ENCODE assay signal across 22 mouse cellular contexts in the genomic region with DNA sequence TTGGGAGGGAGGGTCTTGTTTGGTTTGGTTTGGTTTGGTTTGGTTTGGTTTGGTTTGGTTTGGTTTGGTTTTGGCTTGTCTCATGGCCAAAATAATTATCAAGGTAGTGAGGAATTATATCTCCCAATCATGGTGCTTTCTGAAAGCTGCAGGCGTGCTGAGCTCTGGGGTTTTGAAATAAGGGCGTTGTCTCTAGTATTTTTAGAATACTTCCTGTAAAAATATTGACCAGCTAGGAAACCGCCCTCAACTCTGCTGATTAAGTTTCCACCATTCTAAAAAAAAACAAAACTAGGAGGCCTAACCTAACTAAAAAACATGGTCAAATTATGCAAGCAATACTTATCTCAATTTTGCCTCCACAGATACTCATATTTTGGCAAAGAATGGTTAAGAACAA. TPM values are rescaled to one million over a fixed set of nuclear protein-coding genes. Genes with fewer than 3 reads are reported as not detected.
DNase-seq lines count a peak whose midpoint lies in the region; ATAC-seq and TF ChIP-seq lines count a peak whose summit lies in the region.
"Had no signal": no experiment of that assay in that cellular context is flagged by ENCODE, and none has a peak within 500 bp of the region (broad histone marks: within the 10 kb centered on the region; RNA-seq: fewer than 3 reads in every experiment).

No protein-coding gene starts in this region.

- DNase-seq in heart, adult 18-20 months, result peak; percentile 17 to 51
- DNase-seq in 416B (ENCODE audit: low read depth), result peak; percentile 23
- no peak for DNase-seq in left cerebral cortex, postnatal 14 days (ENCODE audit: low spot score in 2 of 2)
- no peak for DNase-seq in thymus, postnatal 25 days
- DNase-seq: adrenal gland, adult 2 months; cerebellum, adult 9-10 months; heart, postnatal 10 days; kidney, adult 8-10 months; kidney, postnatal 36 days; layer of hippocampus, adult 9-11 months; retina, postnatal 1 day had no signal

- no peak overlapping the region for H3K27ac ChIP-seq in heart, embryonic 11.5 days (ENCODE audit: low read depth, low read length)
- H3K27ac ChIP-seq in bone marrow macrophage, adult 2 months (ENCODE audit: insufficient read depth, low read depth, low read length), result peak overlapping the region; percentile 53
- H3K27ac ChIP-seq: embryonic facial prominence, embryonic 12.5 days; hindbrain, embryonic 12.5 days; limb, embryonic 12.5 days; liver, embryonic 14.5 days; midbrain, embryonic 10.5 days; stomach, postnatal 0 days had no signal

- no peaks in the 10 kb centered on the region for H3K27me3 ChIP-seq in heart, embryonic 11.5 days (ENCODE audit: control insufficient read depth, insufficient read depth, low read length)
- H3K27me3 ChIP-seq: embryonic facial prominence, embryonic 12.5 days; hindbrain, embryonic 12.5 days; limb, embryonic 12.5 days had no signal

- no peak overlapping the region for H3K9ac ChIP-seq in heart, embryonic 11.5 days (ENCODE audit: low read depth, low read length)
- H3K9ac ChIP-seq: embryonic facial prominence, embryonic 12.5 days; hindbrain, embryonic 12.5 days; limb, embryonic 12.5 days; liver, embryonic 14.5 days had no signal

- no peak overlapping the region for H3K4me2 ChIP-seq in heart, embryonic 11.5 days
- H3K4me2 ChIP-seq: embryonic facial prominence, embryonic 12.5 days; hindbrain, embryonic 12.5 days; limb, embryonic 12.5 days had no signal

- H3K4me1 ChIP-seq in heart, embryonic 11.5 days (ENCODE audit: control insufficient read depth, insufficient read depth, low read length), result no peaks in the 10 kb centered on the region
- peaks cover 17% of the 10 kb centered on the region for H3K4me1 ChIP-seq in bone marrow macrophage, adult 2 months (ENCODE audit: control insufficient read depth, insufficient read depth, low read length)
- H3K4me1 ChIP-seq: embryonic facial prominence, embryonic 12.5 days; hindbrain, embryonic 12.5 days; limb, embryonic 12.5 days; midbrain, embryonic 10.5 days had no signal

- no peak for TF ChIP-seq POLR2A in bone marrow macrophage, adult 2 months (IDR thresholded peaks at IDR 0.05; ENCODE audit: borderline replicate concordance, low read depth, low read length)

- WGBS in heart, embryonic 11.5 days (ENCODE audit: insufficient replicate concordance), result 73% methylated on average over 3 of the region's 3 CpGs

- intact Hi-C loops in left cerebral cortex, postnatal 14 days (cut with DNase I), result no loop called here

- no peaks in the 10 kb centered on the region for H3K36me3 ChIP-seq in heart, embryonic 11.5 days (ENCODE audit: control insufficient read depth, insufficient read depth, low read length)
- H3K36me3 ChIP-seq: embryonic facial prominence, embryonic 12.5 days; hindbrain, embryonic 12.5 days; limb, embryonic 12.5 days; midbrain, embryonic 10.5 days had no signal

- no peak for ATAC-seq in heart, embryonic 11.5 days (replicated peaks; ENCODE audit: insufficient number of reproducible peaks, low FRiP score, low TSS enrichment)
- ATAC-seq in megakaryocyte progenitor cell, adult 5-6 weeks (replicated peaks; ENCODE audit: poor library complexity), result peak; percentile 69
- ATAC-seq: forebrain, embryonic 16.5 days had no signal

- no peaks in the 10 kb centered on the region for H3K9me3 ChIP-seq in heart, embryonic 11.5 days (replicated peaks; ENCODE audit: control insufficient read depth, low read length)
- H3K9me3 ChIP-seq: embryonic facial prominence, embryonic 12.5 days; hindbrain, embryonic 12.5 days; limb, embryonic 12.5 days; midbrain, embryonic 10.5 days had no signal

- no peak overlapping the region for H3K4me3 ChIP-seq in heart, embryonic 11.5 days (ENCODE audit: low read depth, low read length)
- no peak overlapping the region for H3K4me3 ChIP-seq in bone marrow macrophage, adult 2 months (ENCODE audit: insufficient read depth, low read length)
- H3K4me3 ChIP-seq: embryonic facial prominence, embryonic 12.5 days; erythroblast, embryonic 14.5 days; hindbrain, embryonic 12.5 days; limb, embryonic 12.5 days; midbrain, embryonic 10.5 days had no signal

- TF ChIP-seq CTCF in bone marrow macrophage, adult 2 months (IDR thresholded peaks at IDR 0.05; ENCODE audit: low read depth, low read length), result no peak

RNA-seq across cellular contexts. Expression of a gene that starts 6.4 kb away (rescaled TPM):
- total RNA-seq in heart, adult 18-20 months (2021), result 10 to 100 TPM; 11.9 to 13.9 TPM
- 0.34 and 0.53 TPM in 2 replicates for polyA plus RNA-seq in heart, embryonic 11.5 days (2014; fragmentation: Nextera tagmentation; extraction: Ambion mirVana)
- 0.67 and 1.7 TPM in 2 replicates for polyA plus RNA-seq in bone marrow macrophage, adult 2 months (2012; ENCODE audit: insufficient read depth, insufficient read length, missing spikeins)
- total RNA-seq in megakaryocyte progenitor cell, adult 5-6 weeks (2015), result not detected in 2 replicates
- total RNA-seq in megakaryocyte progenitor cell, adult 5-6 weeks (2017), result not detected in 2 replicates
- 1 to 10 TPM; 2.8 to 3.3 TPM for total RNA-seq in left cerebral cortex, postnatal 14 days (2021)
- polyA plus RNA-seq: erythroblast, embryonic 14.5 days had no signal

Comparison
In these comparisons a context has a peak if more than half of its experiments do, and no peak if none do; other contexts are left out.
1. DNase-seq: peak in heart, adult 18-20 months (2 of 2) and 416B (single experiment); none in left cerebral cortex, postnatal 14 days (0 of 2) and thymus, postnatal 25 days (single experiment).